Mouse (Mus musculus) lung, postnatal 4 days (tissue): ENCODE data around the gene Tmbim4.

Experiments
- DNase-seq, 2 experiments: peaks; one replicate each; pipeline ENCODE4 v3.0.0; 2021

Gene Tmbim4

DNA sequence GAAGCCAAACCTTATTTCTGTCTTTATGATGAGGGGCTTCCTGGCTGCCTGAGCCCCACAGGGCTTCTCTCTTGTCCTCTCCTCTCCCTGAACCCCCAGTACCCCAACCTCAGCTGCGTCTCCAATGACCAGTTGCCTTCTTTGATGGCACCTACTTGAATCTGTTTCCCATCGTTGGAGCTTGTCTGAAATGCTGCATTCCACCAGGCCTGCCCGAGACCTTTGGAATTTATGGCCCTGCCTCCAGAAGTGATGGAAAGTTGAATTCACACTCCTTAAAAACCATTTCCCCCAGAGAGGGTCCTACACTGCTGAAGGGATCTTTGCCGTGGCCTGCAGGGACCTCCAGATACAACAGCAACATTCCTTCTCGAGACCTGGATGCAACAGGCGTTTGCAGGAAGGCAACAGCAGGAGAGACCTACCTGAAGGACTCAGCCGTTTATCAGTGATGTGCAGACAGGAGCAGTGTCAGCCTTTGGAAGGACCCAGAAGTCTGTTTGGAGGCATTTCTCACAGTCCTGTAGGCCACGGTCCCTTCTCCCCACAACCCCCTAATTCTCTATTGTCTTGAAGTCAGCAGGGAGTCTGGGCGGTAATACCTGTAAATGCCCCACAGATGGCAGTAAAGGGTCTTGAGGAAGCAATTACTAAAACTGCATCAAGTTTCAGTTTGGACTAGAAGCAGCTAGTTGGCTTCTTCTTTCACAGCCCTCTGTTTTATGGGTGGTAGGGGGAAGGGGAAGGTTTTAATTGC, 45.8 kb downstream of the Tmbim4 start:
- DNase-seq, result peak; percentile 27 to 61

DNA sequence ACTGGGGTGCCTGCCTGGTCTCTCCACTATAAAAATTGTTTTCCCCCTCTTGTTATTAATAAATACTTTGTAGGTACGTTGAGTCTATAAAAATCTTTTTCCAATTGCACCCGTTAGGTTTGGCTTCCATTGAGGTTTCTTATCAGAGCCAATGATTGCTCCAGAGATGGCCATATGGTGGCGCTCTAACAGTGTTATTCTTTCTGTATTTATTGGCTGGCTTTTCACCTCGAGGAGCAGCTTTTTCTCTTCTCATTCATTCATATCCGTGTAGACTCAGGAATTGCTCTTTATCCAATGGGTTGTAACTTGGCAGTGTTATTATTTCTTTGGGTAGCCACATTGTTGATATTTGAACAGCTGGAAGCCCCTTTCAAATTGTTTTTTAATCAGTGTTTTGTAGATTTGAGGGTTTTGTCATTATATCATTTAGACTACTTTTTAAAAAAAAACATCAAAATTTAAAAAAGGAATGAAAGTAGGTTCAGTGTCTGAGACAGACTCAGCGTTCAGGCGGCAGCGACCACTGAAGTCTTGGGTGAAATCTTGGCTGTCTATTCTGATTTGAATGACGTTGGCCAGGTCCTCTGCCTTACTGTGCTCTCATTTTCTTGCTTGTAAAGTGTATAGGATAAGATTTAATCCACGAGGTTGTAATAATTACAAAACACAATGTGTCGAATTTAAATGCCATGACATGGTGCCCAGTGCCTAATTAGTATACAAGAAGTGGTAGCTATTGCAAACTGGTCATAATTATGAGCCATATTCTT, 49.7 kb downstream of the Tmbim4 start:
- DNase-seq, result no peak

GRCm38 (mm10) chr10:120251791-120252190, 50.4 kb downstream of the Tmbim4 start:
- DNase-seq, result no peak

GRCm38 (mm10) chr10:120252800-120253199, 51.4 kb downstream of the Tmbim4 start:
- DNase-seq, result no peak

- peak in 1 of 2 experiments; percentile 58 for DNase-seq
Measured at GRCm38 (mm10) chr10:120257231-120257630, 55.8 kb downstream of the Tmbim4 start.

- DNase-seq, result no peak
Measured at GRCm38 (mm10) chr10:120267790-120268189, 66.4 kb downstream of the Tmbim4 start.

DNA sequence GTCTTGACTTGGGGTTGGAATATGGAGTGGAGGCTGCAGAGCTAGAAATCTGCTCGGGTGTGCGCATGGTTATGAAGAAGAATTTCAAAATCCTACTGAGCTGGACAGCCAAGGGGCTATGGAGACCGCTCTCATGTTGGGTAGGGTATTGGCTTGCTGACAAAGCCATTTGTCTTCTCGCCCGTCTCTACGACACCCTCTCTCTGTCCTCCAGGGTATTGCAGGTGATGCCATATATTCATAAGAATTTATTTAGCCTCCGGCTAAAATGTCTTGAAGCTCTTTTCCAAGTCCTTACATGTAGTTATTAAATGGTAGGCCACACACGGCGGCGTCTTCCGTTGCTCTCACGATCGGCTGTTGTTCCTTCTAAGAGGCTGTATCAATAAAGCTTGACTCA, 68.6 kb downstream of the Tmbim4 start:
- DNase-seq, result no peak

GRCm38 (mm10) chr10:120270777-120271176, 69.4 kb downstream of the Tmbim4 start:
- peak in 1 of 2 experiments; percentile 49 for DNase-seq

DNA sequence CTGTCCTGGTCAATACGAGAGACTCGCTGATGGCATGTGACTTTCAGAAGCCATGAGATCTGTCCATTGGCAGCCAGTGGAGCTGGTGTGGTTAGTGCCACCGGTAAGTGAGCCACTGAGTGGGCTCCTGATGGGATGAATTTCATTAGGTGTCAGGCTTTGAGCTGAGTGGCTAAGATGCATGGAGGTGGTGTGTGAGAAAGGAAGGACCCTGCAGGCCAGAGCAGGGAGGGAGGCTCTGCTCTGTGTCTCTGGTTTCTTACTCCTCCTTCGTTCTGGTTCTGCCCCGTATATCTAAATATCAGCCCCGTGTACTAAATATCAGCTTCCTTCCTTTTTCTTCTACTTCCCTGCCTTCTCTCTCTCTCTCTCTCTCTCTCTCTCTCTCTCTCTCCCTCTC, 69.9 kb downstream of the Tmbim4 start:
- DNase-seq, result no peak

- DNase-seq, result no peak
Measured at GRCm38 (mm10) chr10:120271879-120272269, 70.5 kb downstream of the Tmbim4 start.

GRCm38 (mm10) chr10:120272270-120272883, 71.0 kb downstream of the Tmbim4 start:
- DNase-seq, result no peak

GRCm38 (mm10) chr10:120273335-120273734, 71.9 kb downstream of the Tmbim4 start:
- DNase-seq, result no peak
